Mouse (Mus musculus) midbrain, postnatal 0 days (tissue): Measurements from ENCODE around the gene Rpgrip1. TPM values are rescaled to one million over a fixed set of nuclear protein-coding genes. Genes with fewer than 3 reads are reported as not detected.

ENCODE experiments used
- ATAC-seq: fragments of 200-750 bp; cut with Nextera tagmentation; 2 replicates; pipeline ENCODE4 v1.8.0; 2017; ENCODE audit warnings: moderate number of reproducible peaks, mild to moderate bottlenecking, moderate TSS enrichment, moderate library complexity; ENCODE audit not compliant: low FRiP score
- DNase-seq: peaks from one replicate; pipeline ENCODE4 v3.0.0-alpha.2; 2015; ENCODE audit warnings: low spot score
- H3K27ac ChIP-seq: fragments of 300-500 bp; sonication (generic); 2 replicates; pipeline ENCODE4 v1.5.1; 2014; ENCODE audit warnings: low read depth, mild to moderate bottlenecking, low read length, mixed read lengths
- H3K27me3 ChIP-seq: fragments of 300-500 bp; sonication (generic); 2 replicates; pipeline ENCODE4 v1.6.1; 2014; ENCODE audit warnings: low read length, control low read depth, mixed read lengths; ENCODE audit not compliant: insufficient read depth
- H3K36me3 ChIP-seq: fragments of 300-500 bp; sonication (generic); 2 replicates; pipeline ENCODE4 v1.6.1; 2014; ENCODE audit warnings: low read length, control low read depth, mixed read lengths; ENCODE audit not compliant: insufficient read depth
- H3K4me1 ChIP-seq: fragments of 300-500 bp; sonication (generic); 2 replicates; pipeline ENCODE4 v1.6.1; 2014; ENCODE audit warnings: mild to moderate bottlenecking, control low read depth, antibody characterized with exemption, low read length, mixed read lengths; ENCODE audit not compliant: insufficient read depth
- H3K4me2 ChIP-seq: fragments of 300-500 bp; sonication (generic); 2 replicates; pipeline ENCODE4 v1.6.1; 2014; ENCODE audit warnings: low read depth, mild to moderate bottlenecking, low read length, mixed read lengths; ENCODE audit not compliant: poor library complexity, severe bottlenecking
- H3K4me3 ChIP-seq: fragments of 300-500 bp; sonication (generic); 2 replicates; pipeline ENCODE4 v1.5.1; 2014; ENCODE audit warnings: low read depth, mild to moderate bottlenecking, low read length, moderate library complexity
- H3K9ac ChIP-seq: fragments of 300-500 bp; sonication (generic); replicated peaks from 2 replicates; pipeline ENCODE4 v1.6.1; 2014; ENCODE audit warnings: mild to moderate bottlenecking, low read length, moderate library complexity, mixed read lengths; ENCODE audit not compliant: poor library complexity, severe bottlenecking
- H3K9me3 ChIP-seq: fragments of 300-500 bp; sonication (generic); 2 replicates; pipeline ENCODE4 v1.6.1; 2016; ENCODE audit warnings: low read length, control low read depth
- CTCF ChIP-seq: IDR thresholded peaks from 2 replicates; pipeline ENCODE4 v1.5.1; 2016; ENCODE audit warnings: antibody characterized with exemption, mild to moderate bottlenecking
- WGBS: fragments of 180-500 bp; shearing (Covaris S2); extraction: QIAGEN DNeasy Blood & Tissue Kit; methylation state at CpG from one replicate; pipeline ENCODE4 v1.1.7; 2014; 5-methylcytosine and 5-hydroxymethylcytosine counted together
- polyA plus RNA-seq: library from polyadenylated mRNA; unstranded; fragments of >200 nt; fragmentation: Nextera tagmentation; extraction: Ambion mirVana; gene quantifications from 2 replicates; pipeline ENCODE4 v1.2.1, GENCODE M21; 2015
- total RNA-seq: library from RNA; depleted of rRNA; stranded (reverse); fragments of >200 nt; gene quantifications from 2 replicates; pipeline ENCODE4 v1.2.3, GENCODE M21; 2014; rRNA removed

Rpgrip1 gene
- 5.5 and 6.4 TPM in 2 replicates for total RNA-seq
- 55.9 and 59.8 TPM in 2 replicates for polyA plus RNA-seq

DNA sequence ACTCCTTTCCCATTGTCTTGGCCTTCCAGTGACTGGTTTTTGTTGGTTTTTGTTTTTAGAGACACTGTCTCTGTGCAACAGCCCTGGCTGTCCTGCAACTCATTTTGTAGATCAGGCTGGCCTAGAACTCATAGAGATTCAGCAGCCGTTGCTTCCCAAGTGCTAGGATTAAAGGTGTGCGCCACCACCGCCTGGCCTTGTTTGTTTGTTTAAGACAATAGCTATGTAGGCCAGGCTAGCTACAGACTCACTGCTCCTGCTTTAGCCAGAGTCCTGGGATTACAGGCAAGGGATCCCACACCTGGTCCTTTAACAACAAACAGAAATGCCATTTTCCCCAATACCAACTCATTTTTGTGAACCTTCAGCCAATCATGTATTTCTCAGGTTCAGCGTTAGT lies at the start of gene Rpgrip1:
TSS of gene Rpgrip1 (plus strand) at position 359 of the 400 bp plus-strand sequence.
- 92% methylated on average over 4 of the region's 4 CpGs for WGBS
- no peak for ATAC-seq

DNA sequence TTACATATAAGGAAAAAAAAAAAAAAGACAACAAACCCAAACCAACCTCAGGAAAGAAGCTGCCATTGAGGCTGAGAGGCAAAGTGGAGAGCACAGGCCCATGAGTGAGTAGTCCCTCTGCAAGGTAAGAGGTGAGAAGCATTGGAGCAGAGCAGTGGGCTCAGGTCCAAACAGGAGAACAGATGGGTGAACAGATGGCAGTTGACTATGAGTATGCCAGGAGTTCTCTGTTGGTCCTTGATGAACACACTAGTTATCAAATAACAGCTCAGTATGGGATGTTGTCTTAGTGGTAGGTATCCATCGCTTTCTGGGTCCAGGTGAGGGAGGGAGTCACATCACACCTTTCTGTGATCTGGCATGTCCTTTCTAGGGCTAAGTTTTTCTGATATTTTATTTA lies 49.7 kb upstream of the Rpgrip1 start:
- Histone ChIP-seq H3K27me3 (no peaks in the 10 kb centered on the region), H3K4me1 (no peaks in the 10 kb centered on the region), H3K4me2 (no peak overlapping the region), H3K9me3 (no peaks in the 10 kb centered on the region), H3K27ac (no peak overlapping the region), H3K9ac (no peak overlapping the region), H3K36me3 (no peaks in the 10 kb centered on the region), H3K4me3 (no peak overlapping the region)
- ATAC-seq (no peak), DNase-seq (peak; percentile 60)
- 78% methylated on average over 1 of the region's 1 CpGs for WGBS
- TF ChIP-seq CTCF: no peak

More for the DNA sequence above, at the start of gene Rpgrip1:
- no peak within 1 kb of the TSS for H3K4me2 ChIP-seq
- no peak within 1 kb of the TSS for H3K9ac ChIP-seq
- no peaks in the 10 kb centered on the region for H3K4me1 ChIP-seq
- H3K9me3 ChIP-seq: no peaks in the 10 kb centered on the region
- no peak for TF ChIP-seq CTCF
- no peaks in the 10 kb centered on the region for H3K27me3 ChIP-seq
- no peak within 1 kb of the TSS for H3K27ac ChIP-seq
- H3K36me3 ChIP-seq: no peaks in the 10 kb centered on the region
- DNase-seq: no peak
- H3K4me3 ChIP-seq: no peak within 1 kb of the TSS

DNA sequence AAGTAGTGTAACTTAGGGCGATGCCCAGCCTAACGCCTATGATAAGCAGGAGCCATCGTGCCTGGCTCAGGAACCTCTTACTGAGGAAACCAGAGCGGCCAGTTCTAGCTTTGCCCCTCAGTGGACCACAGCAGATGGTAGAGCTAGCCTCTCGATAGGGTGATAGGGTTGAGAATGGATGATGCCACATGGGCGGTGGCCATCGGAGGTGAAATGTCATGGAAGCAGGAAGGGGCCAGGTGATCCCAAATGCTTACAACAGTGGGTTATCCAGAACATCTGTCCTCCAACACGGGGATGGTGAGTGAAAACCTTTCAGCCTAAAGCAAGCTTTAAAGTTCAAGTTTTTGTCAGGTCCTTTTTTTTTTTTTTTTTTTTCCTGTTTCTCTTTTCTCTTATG lies 48.7 kb upstream of the Rpgrip1 start:
- no peak for TF ChIP-seq CTCF
- H3K4me3 ChIP-seq: no peak overlapping the region
- H3K9me3 ChIP-seq: no peaks in the 10 kb centered on the region
- no peak overlapping the region for H3K4me2 ChIP-seq
- DNase-seq (no peak), ATAC-seq (no peak)
- no peaks in the 10 kb centered on the region for H3K36me3 ChIP-seq
- H3K9ac ChIP-seq: no peak overlapping the region
- no peaks in the 10 kb centered on the region for H3K4me1 ChIP-seq
- WGBS: 87% methylated on average over 8 of the region's 8 CpGs
- H3K27ac ChIP-seq: no peak overlapping the region
- H3K27me3 ChIP-seq: no peaks in the 10 kb centered on the region

DNA sequence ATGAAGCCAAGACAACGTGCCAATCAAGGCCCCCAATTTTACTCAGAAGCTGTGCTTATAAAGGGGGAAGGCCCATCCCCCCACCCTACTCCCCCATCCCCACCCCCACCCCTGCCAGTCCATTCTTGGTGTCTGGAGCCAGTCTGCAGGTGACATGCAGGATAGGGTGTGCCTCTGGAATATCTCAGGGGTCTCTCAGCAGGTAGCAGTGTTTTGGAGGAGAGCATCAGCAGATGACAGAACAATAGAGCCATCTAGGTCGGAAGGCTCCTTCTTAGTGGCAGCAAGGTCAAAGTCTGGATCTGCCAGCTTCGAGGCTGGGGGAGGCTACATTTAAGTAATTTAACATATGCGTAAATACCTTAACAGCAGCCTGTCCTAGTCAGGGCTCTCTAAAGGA lies 44.4 kb upstream of the Rpgrip1 start:
- no peak overlapping the region for H3K4me3 ChIP-seq
- DNase-seq (no peak), ATAC-seq (no peak)
- WGBS: 62% methylated on average over 4 of the region's 4 CpGs
- TF ChIP-seq CTCF: no peak
- H3K4me1 ChIP-seq: no peaks in the 10 kb centered on the region
- no peak overlapping the region for H3K9ac ChIP-seq
- no peaks in the 10 kb centered on the region for H3K9me3 ChIP-seq
- no peaks in the 10 kb centered on the region for H3K27me3 ChIP-seq
- peaks cover 1% of the 10 kb centered on the region; the same call in 1 of the 2 replicates for H3K36me3 ChIP-seq
- no peak overlapping the region for H3K4me2 ChIP-seq
- H3K27ac ChIP-seq: no peak overlapping the region

DNA sequence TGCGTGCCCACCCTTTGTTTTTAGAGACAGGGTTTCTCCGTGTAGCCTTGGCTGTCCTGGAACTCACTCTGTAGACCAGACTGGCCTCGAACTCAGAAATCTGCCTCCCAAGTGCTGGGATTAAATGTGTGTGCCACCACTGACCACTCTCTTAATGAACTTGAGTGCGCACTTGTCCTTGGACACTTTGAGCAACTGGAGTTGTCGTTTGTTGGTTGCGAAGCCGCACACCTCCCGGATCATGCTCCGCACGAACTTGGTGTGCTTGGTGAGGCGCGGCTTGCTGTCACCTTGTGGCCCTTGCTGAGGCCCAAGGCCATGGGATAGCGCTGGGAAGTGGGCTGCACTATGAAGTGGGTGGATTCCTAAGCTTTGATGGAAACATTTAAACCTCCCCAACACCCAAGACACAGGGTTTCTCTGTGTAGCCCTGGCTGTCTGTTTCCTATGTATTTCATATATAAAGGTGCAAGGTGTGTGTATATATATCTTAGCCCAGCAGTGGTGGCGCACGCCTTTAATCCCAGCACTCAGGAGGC lies 38.8 kb upstream of the Rpgrip1 start:
- TF ChIP-seq CTCF: no peak
- WGBS: 97% methylated on average over 15 of the region's 15 CpGs
- ATAC-seq: peak; percentile 20; the same call in 1 of the 2 replicates

DNA sequence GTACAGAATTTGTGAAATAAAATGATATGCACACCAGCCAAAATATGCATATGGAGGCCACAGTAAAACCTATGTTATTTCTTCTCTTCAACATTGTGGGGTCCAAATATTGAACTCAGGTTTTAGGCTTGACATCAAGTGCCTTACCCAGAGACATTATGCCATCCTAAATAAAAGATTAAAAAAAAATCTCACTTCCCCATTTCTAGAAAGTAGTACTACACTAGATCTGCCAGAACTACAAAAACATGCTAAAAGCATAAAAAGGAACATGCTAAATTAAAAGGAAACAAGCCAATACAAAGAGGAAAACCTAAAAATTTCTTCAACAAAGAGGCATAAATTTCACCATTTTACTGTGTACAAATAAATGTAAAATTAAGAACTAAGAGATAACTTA lies 27.4 kb upstream of the Rpgrip1 start:
- H3K9ac ChIP-seq: no peak overlapping the region
- TF ChIP-seq CTCF: no peak
- no peak overlapping the region for H3K4me2 ChIP-seq
- peaks cover 14% of the 10 kb centered on the region for H3K36me3 ChIP-seq
- no peak overlapping the region for H3K4me3 ChIP-seq
- DNase-seq (no peak), ATAC-seq (no peak)
- no peaks in the 10 kb centered on the region for H3K9me3 ChIP-seq
- no peaks in the 10 kb centered on the region for H3K27me3 ChIP-seq
- H3K4me1 ChIP-seq: no peaks in the 10 kb centered on the region
- H3K27ac ChIP-seq: no peak overlapping the region

More for the DNA sequence above, 38.8 kb upstream of the Rpgrip1 start:
- H3K4me1 ChIP-seq: no peaks in the 10 kb centered on the region
- no peaks in the 10 kb centered on the region for H3K9me3 ChIP-seq
- H3K9ac ChIP-seq: no peak overlapping the region
- H3K36me3 ChIP-seq: peaks cover 24% of the 10 kb centered on the region
- no peak overlapping the region for H3K27ac ChIP-seq
- H3K4me3 ChIP-seq: no peak overlapping the region
- no peak for DNase-seq
- no peaks in the 10 kb centered on the region for H3K27me3 ChIP-seq
- H3K4me2 ChIP-seq: no peak overlapping the region
